Mouse (Mus musculus) ES-CJ7 (cell line): ENCODE measurements around the gene Fuom.

Experiments
- DNase-seq: peaks from one replicate; pipeline ENCODE4 v3.0.0; 2011; ENCODE audit warnings: low read depth, low spot score

Gene Fuom

GRCm38 (mm10) chr7:140101498-140101897, 743 bp downstream of the Fuom start:
- DNase-seq, result no peak

GRCm38 (mm10) chr7:140098466-140098865, 3.8 kb downstream of the Fuom start:
- DNase-seq, result no peak

GRCm38 (mm10) chr7:140096055-140096454, 6.2 kb downstream of the Fuom start:
- no peak for DNase-seq

GRCm38 (mm10) chr7:140095556-140095955, 6.7 kb downstream of the Fuom start:
- no peak for DNase-seq

GRCm38 (mm10) chr7:140094954-140095353, 7.3 kb downstream of the Fuom start:
- no peak for DNase-seq

- DNase-seq, result no peak
Observed at GRCm38 (mm10) chr7:140092924-140093528, 9.2 kb downstream of the Fuom start, which contains the start of gene Prap1. Gene Prap1 (plus strand): TSS chr7:140093395.

GRCm38 (mm10) chr7:140090601-140091000, 11.6 kb downstream of the Fuom start:
- DNase-seq, result no peak

GRCm38 (mm10) chr7:140082242-140082678, 20.0 kb downstream of the Fuom start, which contains the start of gene Caly:
Gene Caly (minus strand): TSS chr7:140082548.
- peak; percentile 83 for DNase-seq

- DNase-seq, result no peak
Observed at GRCm38 (mm10) chr7:140081408-140082241, 20.6 kb downstream of the Fuom start.

- DNase-seq, result peak; percentile 87
Observed at GRCm38 (mm10) chr7:140080503-140081156, 21.6 kb downstream of the Fuom start.

- peak; percentile 85 for DNase-seq
Observed at GRCm38 (mm10) chr7:140078711-140079110, 23.5 kb downstream of the Fuom start.

GRCm38 (mm10) chr7:140077698-140078097, 24.5 kb downstream of the Fuom start:
- peak; percentile 69 for DNase-seq

GRCm38 (mm10) chr7:140070042-140070711, 32.1 kb downstream of the Fuom start:
- DNase-seq, result peak; percentile 15

GRCm38 (mm10) chr7:140067397-140067796, 34.8 kb downstream of the Fuom start:
- no peak for DNase-seq

- DNase-seq, result peak; percentile 85
Observed at GRCm38 (mm10) chr7:140063092-140063491, 39.1 kb downstream of the Fuom start.

- DNase-seq, result peak; percentile 56
Observed at GRCm38 (mm10) chr7:140062307-140062706, 39.9 kb downstream of the Fuom start.

- DNase-seq, result no peak
Observed at GRCm38 (mm10) chr7:140061832-140062130, 40.5 kb downstream of the Fuom start.

- peak; percentile 77 for DNase-seq
Observed at GRCm38 (mm10) chr7:140060936-140061831, 41.1 kb downstream of the Fuom start.

- DNase-seq, result no peak
Observed at GRCm38 (mm10) chr7:140059601-140060000, 42.6 kb downstream of the Fuom start.

- no peak for DNase-seq
Observed at GRCm38 (mm10) chr7:140058528-140058927, 43.7 kb downstream of the Fuom start.
